ENCODE assay signal across 8 mouse cellular contexts in the genomic region with DNA sequence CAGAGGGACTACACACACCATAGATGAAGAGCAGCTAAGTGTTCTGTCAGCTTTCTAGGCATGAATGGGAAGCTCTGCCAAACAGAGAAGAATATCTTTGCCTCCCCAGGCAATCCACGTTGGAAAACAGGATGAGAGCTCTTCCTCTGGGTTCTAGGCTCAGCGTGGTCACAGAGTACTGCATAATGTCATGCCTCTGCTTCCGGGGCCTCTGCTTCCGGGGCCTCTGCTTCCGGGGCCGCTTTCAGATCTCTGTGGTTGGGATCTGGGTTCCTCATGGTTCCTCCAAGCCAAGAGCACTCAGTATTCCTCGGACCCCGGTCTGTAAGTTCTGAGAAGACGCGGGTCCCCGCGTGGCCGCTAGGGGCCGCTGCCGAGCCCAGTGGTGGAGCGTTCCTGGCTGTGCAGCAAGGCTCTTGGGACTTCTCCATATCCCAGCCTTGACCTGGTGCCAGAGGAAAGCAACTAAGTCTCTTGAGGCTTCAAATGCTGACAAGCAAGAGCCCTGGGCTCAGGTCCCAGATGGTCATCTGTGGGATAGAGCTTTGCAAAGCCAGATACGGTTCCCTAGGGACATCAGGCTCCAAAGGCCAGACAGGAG. TPM values are rescaled to one million over a fixed set of nuclear protein-coding genes. Genes with fewer than 3 reads are reported as not detected.
DNase-seq lines count a peak whose midpoint lies in the region; ATAC-seq and TF ChIP-seq lines count a peak whose summit lies in the region.

No protein-coding gene starts in this region.

- DNase-seq in heart, postnatal 0 days (ENCODE audit: low spot score): peak; percentile 71
- DNase-seq in kidney, postnatal 25 days: peak; percentile 92 to 93
- peak; percentile 68 for DNase-seq in lung, adult 2 months
- DNase-seq in testis, postnatal 14 days (ENCODE audit: low spot score): peak; percentile 83

- no peak overlapping the region for H3K9ac ChIP-seq in heart, postnatal 0 days (replicated peaks; ENCODE audit: low read depth, low read length)
- H3K9ac ChIP-seq in neural tube, embryonic 15.5 days (replicated peaks): no peak overlapping the region

- peak; percentile 81 for TF ChIP-seq CTCF in bone marrow, adult 2 months (IDR thresholded peaks at IDR 0.05; ENCODE audit: control insufficient read depth, insufficient read depth, low read length)
- TF ChIP-seq CTCF in embryonic fibroblast, embryonic 13.5 days (IDR thresholded peaks at IDR 0.05; ENCODE audit: borderline replicate concordance, insufficient read depth, low read length): 0 out of 2 replicates have a peak, but pooled peaks have one; percentile 37
- TF ChIP-seq CTCF in heart, postnatal 0 days (IDR thresholded peaks at IDR 0.05; ENCODE audit: low read depth): peak; percentile 74
- TF ChIP-seq CTCF in lung, adult 2 months (IDR thresholded peaks at IDR 0.05; ENCODE audit: insufficient read depth, low read length): peak; percentile 67

- ATAC-seq in CD4-positive, CD25-positive, alpha-beta regulatory T cell, adult 4 months: peak; percentile 76
- peak; percentile 71 for ATAC-seq in heart, postnatal 0 days (ENCODE audit: insufficient read depth, low read depth)
- ATAC-seq in neural tube, embryonic 15.5 days (ENCODE audit: low FRiP score): peak; percentile 52

- no peak for TF ChIP-seq EP300 in heart, postnatal 0 days (IDR thresholded peaks at IDR 0.05; ENCODE audit: low read depth)

- 12% methylated on average over 17 of the region's 17 CpGs for WGBS in bone marrow, adult 2 months
- WGBS in heart, postnatal 0 days: 12% methylated on average over 17 of the region's 17 CpGs
- 17% methylated on average over 17 of the region's 17 CpGs for WGBS in lung, adult 2 months
- WGBS in neural tube, embryonic 15.5 days: 24% methylated on average over 17 of the region's 17 CpGs

- H3K36me3 ChIP-seq in heart, postnatal 0 days (replicated peaks; ENCODE audit: control insufficient read depth, insufficient read depth, low read length): no peaks in the 10 kb centered on the region
- no peaks in the 10 kb centered on the region for H3K36me3 ChIP-seq in neural tube, embryonic 15.5 days

- no peak overlapping the region for H3K27ac ChIP-seq in bone marrow, adult 2 months (ENCODE audit: control insufficient read depth, insufficient read depth, low read depth, low read length, poor library complexity)
- H3K27ac ChIP-seq in embryonic fibroblast, embryonic 13.5 days (ENCODE audit: insufficient read depth, low read length): no peak overlapping the region
- H3K27ac ChIP-seq in heart, postnatal 0 days (ENCODE audit: low read depth): no peak overlapping the region
- no peak overlapping the region for H3K27ac ChIP-seq in neural tube, embryonic 15.5 days (replicated peaks)

- no peak overlapping the region for H3K4me3 ChIP-seq in bone marrow, adult 2 months (replicated peaks; ENCODE audit: control insufficient read depth, low read depth, low read length)
- H3K4me3 ChIP-seq in embryonic fibroblast, embryonic 13.5 days (ENCODE audit: insufficient read depth, low read length): no peak overlapping the region
- H3K4me3 ChIP-seq in heart, postnatal 0 days (ENCODE audit: low read depth, low read length): no peak overlapping the region
- no peak overlapping the region for H3K4me3 ChIP-seq in lung, adult 2 months (replicated peaks; ENCODE audit: extremely low read depth, low read depth, low read length)
- no peak overlapping the region for H3K4me3 ChIP-seq in neural tube, embryonic 15.5 days (replicated peaks)

- H3K4me2 ChIP-seq in heart, postnatal 0 days (ENCODE audit: low read depth, low read length): no peak overlapping the region
- H3K4me2 ChIP-seq in neural tube, embryonic 15.5 days: no peak overlapping the region

- H3K9me3 ChIP-seq in heart, postnatal 0 days (replicated peaks; ENCODE audit: control insufficient read depth, low read length): no peaks in the 10 kb centered on the region
- H3K9me3 ChIP-seq in neural tube, embryonic 15.5 days (replicated peaks): no peaks in the 10 kb centered on the region

- H3K27me3 ChIP-seq in heart, postnatal 0 days (ENCODE audit: control insufficient read depth, insufficient read depth, low read length): no peaks in the 10 kb centered on the region
- no peaks in the 10 kb centered on the region; the same call in 1 of the 2 replicates for H3K27me3 ChIP-seq in neural tube, embryonic 15.5 days (replicated peaks)

- TF ChIP-seq POLR2A in bone marrow, adult 2 months (IDR thresholded peaks at IDR 0.05; ENCODE audit: borderline replicate concordance, control insufficient read depth, low read depth, low read length): no peak
- TF ChIP-seq POLR2A in embryonic fibroblast, embryonic 13.5 days (IDR thresholded peaks at IDR 0.05; ENCODE audit: low read depth, low read length): no peak
- no peak for TF ChIP-seq POLR2A in lung, adult 2 months (IDR thresholded peaks at IDR 0.05; ENCODE audit: borderline replicate concordance, extremely low read depth, low read depth, low read length)

- no peaks in the 10 kb centered on the region for H3K4me1 ChIP-seq in bone marrow, adult 2 months (ENCODE audit: control insufficient read depth, insufficient read depth, low read length)
- no peaks in the 10 kb centered on the region for H3K4me1 ChIP-seq in embryonic fibroblast, embryonic 13.5 days (ENCODE audit: control insufficient read depth, insufficient read depth, low read length)
- H3K4me1 ChIP-seq in heart, postnatal 0 days (ENCODE audit: control insufficient read depth, insufficient read depth): peaks cover 8% of the 10 kb centered on the region; the same call in 1 of the 2 replicates
- peaks cover under 1% of the 10 kb centered on the region; the same call in 1 of the 2 replicates for H3K4me1 ChIP-seq in lung, adult 2 months (ENCODE audit: control insufficient read depth, insufficient read depth, low read length)
- H3K4me1 ChIP-seq in neural tube, embryonic 15.5 days: peaks cover 11% of the 10 kb centered on the region

RNA-seq across cellular contexts. Expression of gene Col15a1, which starts 26.8 kb away (rescaled TPM):
- 1 to 10 TPM; 3.2 to 3.9 TPM for polyA plus RNA-seq in CD4-positive, CD25-positive, alpha-beta regulatory T cell, adult 4 months (2017; shearing (Covaris generic))
- polyA plus RNA-seq in bone marrow, adult 2 months (2011; ENCODE audit: insufficient read depth, insufficient read length, low replicate concordance, missing spikeins): 0.72 and 1.8 TPM in 2 replicates
- polyA plus RNA-seq in embryonic fibroblast, embryonic 13.5 days (2011; ENCODE audit: insufficient read length, low read depth, missing spikeins): 24.2 and 41.0 TPM in 2 replicates
- 37.6 and 40.7 TPM in 2 replicates for total RNA-seq in heart, postnatal 0 days (2014; rRNA removed; ENCODE audit: low replicate concordance)
- 19.9 and 20.1 TPM in 2 replicates for polyA plus RNA-seq in heart, postnatal 0 days (2015; fragmentation: Nextera tagmentation; extraction: Ambion mirVana)
- 18.5 and 24.4 TPM in 2 replicates for polyA plus RNA-seq in lung, adult 2 months (2012; rRNA removed)
- polyA plus RNA-seq in neural tube, embryonic 15.5 days (2015; fragmentation: Nextera tagmentation; extraction: Ambion mirVana): 3.9 and 7.9 TPM in 2 replicates
